Mouse (Mus musculus) ovary, postnatal 10 days (tissue): ENCODE results near the gene Cd83.

Source experiments
- DNase-seq: peaks from one replicate; pipeline ENCODE4 v3.0.0; 2022; ENCODE audit warnings: low spot score

Gene Cd83

DNA sequence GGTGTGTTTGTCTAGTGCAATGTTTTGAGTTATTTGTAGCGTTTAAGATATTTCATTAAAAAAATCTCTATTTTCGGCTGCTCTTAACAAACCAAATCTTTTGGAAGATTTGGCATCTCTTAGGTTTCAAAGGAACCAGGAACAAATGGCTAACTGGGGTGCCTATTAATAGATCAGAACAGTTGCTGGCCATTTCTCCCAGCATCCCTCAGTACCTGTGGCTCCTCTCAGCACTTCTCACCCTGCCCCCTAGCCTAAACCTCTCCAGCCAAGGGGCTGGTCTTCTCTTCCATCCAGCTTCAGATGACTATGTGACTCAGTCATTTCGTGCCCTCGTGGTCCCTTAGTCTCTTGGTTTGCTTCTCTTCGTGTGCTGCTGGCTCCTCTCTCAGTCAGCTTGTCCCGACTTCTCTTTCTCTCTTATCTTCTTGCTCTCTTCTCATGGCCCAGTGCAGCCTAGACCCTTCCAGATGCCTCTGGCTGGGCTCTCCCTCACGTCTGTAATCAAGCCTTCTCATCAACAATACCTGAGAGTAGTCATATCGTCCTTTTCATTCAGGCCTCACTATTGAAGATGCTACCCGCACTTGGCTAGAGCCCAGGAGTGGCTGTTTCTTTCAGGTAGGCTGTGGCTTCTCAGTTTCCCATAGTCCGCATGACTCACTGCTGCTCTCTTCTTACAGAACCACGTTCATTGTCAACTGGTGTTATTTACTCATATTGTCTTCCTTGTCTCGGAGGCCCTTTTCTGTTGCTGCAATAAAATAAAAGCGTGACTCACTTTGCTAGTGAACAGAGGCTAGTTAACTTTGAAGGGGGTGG, 9.8 kb upstream of the Cd83 start:
- no peak for DNase-seq

DNA sequence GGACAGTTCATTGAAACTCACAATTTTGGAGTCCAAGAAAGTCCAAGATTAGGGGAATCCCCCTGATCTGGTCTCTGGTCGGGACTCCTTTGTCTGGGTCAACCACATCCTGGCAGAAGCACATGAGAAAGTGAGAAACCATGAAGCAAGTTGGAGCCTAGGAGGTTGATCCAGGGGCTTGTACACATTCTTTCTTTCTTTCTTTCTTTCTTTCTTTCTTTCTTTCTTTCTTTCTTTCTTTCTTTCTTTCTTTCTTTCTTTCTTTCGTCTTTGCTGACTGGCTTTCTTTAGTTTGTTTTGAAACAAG, 9.2 kb upstream of the Cd83 start:
- DNase-seq: no peak

DNA sequence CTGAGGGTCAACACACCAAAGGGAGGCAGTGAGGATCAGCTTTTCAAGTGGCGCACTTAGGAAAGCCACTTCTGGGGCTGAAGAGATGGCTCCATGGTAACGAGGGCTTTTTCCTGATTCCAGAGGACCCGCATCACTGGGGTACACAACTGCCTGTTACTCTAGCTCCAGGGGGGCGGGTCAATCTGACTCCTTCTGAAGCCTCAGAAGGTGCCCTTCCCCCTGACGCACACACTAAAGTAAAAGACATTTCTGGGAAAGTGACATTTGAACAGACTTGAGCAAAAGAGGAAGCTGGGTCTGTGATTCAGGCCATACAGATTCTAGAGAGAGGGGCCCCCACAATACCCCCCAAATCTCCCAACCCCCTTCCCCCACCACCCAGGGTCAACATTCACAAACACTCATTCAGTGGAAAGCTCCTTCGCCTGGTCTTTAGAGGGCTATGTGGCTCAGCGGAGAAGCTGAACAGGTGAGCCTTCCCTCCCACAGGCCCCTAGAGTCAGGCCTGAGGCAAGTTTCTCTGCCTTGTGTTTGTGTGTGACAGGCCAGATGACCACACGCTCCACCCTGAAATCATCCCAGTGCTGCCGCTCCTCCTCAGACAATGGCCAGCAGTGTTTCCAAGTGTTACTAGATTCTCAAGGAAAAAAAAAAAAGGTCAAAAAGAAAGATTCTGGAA, 7.1 kb upstream of the Cd83 start:
- DNase-seq: no peak

DNA sequence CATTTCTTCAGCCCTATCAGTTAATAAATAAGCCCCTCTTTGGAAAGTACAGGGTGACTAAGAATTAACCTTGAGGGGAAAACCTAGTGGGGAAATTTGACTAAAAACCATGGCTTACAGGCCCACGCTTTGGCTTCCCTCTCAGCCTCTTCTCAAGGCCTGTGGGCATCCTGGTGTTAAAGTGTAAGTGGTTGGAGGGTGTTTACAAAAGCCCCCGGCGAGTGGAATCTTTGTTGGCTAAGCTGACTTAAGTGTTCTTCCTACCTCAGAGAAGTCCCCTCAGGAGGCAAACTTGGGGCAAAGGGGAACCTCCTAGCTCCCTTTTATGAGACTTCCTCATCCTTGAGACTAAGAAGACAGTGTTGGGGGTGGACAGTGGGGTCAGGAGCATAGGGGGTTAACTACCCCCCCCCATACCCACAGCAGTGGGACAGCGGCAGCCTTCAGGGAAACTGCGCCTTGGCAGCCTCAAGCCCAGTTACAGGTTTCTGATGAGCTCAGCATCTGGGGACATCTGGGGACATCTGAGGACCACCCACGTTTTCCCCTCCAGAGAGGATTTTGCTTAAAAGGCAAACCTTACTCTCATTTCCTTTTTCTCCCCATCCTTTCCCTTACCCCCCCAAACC, 6.4 kb upstream of the Cd83 start:
- no peak for DNase-seq

DNA sequence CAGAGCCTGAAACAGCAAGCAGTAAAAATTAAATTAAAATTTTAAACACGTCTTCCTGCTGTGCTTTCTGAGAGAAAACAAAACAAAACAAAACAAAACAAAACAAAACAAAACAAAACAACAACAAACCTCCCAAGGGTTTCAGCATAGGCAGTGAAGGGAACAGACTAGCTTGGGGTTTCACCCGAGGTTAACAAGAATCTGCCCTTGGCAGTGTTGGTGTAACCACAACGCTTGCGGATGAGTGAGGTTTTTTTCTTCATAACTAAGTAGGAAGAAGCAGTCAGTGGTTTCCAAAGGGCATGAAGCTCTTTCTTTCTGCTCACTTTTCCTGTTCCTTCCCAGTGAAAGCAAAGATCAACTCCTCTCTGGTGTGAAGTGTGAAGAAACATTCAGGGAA, 5.6 kb upstream of the Cd83 start:
- DNase-seq: no peak

DNA sequence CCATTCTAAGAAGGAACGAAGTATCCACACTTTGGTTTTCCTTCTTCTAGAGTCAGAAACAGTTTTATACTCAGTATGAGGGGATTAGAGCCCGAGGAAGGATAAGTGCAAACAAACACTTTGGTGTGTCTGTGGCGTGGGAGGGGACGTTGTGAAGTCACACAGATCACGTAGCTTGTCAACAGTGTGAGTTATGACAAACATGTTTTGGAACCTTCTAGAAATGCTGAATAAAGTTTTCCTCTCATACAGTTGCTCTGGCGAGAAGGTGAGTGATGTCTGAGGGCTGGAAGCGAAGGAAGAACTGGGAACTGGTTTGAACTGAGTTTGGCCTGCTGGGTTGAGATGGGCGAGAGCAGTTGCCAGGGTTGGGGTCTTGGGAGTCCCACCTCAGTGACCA, 4.5 kb upstream of the Cd83 start:
- no peak for DNase-seq

DNA sequence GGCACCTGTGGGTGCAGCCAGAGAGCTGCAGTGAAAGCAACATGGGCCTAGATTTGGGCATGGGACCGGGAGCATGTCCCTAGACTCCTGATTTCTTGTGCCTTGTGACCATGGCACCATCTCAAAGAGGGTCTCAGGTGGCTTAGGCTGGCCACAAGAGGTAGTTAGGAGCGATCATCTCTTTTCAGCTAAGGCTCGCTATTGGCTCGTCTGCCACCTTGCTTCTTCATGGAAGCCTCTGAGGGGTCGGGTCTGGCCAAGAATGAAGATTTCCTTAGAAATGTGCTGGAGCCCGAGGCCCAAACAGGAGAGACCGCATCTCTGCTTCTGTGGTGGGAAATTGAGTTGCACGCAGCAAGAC, 1.1 kb downstream of the Cd83 start:
- no peak for DNase-seq

DNA sequence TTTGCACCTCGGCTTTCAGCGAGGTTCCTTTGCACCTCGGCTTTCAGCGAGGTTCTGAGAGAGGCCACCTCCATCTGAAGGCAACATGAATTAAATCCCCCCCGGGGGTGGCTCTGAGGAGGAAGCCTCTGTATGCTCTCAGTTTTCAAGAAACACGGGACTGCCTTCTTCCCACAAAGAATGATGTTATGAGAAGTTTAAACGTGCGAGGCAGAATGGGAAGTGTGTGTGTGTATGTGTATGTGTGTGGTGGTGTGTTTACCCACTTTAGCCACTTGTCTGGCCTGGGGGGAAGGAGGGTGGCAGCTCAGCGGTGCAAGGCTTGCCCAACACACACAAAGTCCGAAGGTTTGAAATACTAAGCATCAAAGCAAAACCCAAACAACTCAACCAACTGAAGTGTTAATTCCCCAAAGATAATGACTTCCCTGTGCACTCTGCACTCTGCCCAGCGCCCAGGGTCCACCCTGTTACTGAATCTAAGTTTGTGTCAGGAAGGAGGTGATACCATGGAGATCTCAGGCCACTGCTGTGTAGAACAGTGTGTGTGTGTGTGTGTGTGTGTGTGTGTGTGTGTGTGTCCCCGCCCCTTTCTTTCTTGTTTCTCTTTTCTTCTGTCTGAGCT, 1.7 kb downstream of the Cd83 start:
- DNase-seq: no peak

DNA sequence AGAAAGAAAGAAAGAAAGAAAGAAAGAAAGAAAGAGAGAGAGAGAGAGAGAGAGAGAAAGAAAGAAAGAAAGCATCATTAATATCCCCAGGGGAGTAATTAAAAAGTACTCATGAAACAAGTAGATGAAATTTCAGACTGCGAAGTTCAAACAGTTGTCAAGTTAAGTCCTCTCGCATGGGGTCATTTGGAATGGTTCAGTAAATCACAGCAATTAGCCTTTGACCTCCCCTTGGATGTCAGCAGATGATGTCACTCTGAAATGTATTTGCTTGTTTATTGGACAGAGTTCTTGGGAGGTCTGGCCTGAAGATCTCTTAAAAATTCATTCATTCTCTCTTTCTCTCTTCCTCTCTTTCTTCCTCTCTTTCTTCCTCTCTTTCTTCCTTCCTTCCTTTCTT, 2.7 kb downstream of the Cd83 start:
- no peak for DNase-seq

DNA sequence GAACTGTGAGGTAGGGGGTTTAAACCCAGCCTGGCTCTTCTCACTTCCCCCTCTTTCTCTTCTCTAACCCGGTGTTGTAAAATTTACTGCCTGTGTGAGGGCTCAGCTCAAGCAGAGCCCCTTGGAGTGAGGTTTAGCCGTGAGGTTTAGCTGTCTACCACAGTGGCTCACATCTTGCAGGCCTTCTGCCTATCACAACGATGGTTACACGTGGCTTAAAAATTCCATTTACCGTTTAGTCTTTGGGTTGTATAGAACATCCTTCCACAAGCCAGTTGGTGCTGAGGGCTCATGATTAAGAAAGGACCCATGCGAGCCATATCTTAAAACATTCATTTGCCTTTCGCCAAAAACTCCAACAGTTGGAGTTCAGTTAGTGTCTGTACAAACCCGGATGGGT, 3.5 kb downstream of the Cd83 start:
- DNase-seq: no peak

DNA sequence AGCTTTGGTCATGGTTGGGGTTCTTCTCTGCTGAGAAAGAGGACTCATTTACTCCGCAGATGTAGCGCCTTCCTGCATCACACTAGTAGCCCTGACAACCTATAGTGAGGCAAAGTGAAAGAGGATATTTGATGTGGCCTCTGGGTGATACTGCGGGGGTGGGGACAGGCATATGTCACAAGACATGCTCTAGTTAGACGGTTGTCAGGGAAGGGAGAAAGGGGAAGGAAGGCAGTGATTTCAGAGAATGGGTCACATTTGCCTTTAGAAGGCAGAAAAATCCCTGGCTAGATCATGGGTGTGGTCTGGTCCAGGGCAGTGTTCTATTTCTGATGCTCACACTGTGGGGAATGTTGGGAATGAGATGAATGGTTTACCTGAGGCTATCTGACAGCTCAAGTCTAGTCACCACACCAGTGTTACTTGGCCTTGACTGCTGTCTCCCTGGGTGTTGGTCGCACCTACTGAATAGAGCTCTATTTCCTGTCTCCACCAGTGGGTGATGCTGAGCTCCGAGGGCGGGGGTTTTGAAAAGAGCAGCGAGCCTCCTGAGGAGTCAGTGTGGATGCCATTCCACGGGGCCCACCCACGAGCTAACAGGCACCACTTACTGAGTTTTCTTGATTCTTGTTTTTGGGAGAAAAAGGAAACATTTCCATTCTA, 4.5 kb downstream of the Cd83 start:
- no peak for DNase-seq

DNA sequence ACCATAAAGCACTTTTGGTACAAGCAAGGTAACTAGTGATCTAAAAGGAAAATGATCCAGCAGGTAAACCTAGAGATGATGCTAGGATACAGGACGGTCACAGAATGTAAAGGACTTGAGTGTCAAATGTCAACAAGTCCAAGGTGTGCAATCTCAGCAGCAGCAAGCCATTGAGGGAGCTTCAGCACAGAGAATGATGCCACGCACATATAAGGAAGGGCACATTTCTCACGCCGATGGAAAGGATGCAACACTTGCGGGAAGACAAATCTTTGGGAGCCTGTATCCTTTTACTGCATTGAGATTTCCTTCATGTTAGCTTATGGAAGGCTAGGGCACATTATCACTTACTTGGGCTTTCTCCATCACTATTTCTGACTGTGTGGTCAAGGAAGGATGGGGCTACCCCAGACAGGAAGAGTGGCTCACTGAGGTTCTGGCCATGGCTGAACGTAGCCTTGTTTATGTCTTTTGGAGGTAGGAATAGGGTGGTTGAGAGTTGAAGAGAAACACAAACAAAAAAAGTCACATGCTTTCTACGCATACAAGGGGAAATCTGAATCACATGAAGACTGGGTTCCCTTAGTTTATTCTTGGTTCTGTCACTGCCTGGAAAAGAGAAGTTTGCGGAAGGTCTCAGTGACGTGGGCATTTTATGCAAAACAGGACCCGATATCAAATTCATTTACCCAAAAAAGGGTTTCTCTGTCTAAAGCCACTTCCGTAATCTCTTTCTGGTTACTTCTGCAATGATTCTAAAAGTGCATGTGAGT, 5.8 kb downstream of the Cd83 start:
- DNase-seq: no peak

DNA sequence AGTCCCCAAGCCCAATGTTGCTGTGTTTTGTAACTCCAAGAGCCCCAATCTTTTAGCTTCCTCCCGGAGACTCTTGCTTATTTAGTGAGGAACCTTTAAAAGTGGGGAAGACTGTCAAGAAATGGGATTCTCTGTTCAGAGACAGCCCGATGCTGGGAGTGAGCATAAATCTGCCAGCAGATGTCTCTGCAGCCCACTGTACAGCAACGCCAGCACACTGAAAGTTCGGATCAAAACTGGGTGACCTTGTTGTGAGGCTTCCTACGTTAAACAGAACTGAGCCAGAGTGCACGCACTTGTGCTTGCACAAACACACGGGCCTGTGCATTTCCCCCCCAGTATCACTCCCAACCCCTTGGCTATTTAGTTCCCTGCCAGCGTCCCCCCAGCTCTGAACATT, 10.8 kb downstream of the Cd83 start:
- DNase-seq: no peak

DNA sequence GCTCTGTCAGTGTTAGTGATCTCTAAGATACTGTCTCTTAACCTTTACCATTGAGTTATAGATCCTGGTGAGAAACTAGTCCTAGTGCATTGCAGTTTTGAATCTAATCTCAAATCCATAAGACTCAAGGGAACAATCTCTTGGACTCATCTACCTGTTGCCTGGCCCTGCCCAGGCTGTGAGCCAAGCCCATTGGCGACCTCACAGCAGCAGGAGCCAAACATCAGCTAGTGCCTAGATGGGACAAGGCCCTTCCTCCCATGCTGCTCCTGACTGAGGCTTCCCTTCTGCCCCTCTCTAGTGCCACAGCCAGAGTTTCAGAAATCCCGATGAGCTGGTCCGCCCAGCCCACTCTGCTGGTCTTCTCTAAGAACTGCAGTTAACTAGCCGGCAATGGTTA, 14.1 kb downstream of the Cd83 start:
- no peak for DNase-seq

DNA sequence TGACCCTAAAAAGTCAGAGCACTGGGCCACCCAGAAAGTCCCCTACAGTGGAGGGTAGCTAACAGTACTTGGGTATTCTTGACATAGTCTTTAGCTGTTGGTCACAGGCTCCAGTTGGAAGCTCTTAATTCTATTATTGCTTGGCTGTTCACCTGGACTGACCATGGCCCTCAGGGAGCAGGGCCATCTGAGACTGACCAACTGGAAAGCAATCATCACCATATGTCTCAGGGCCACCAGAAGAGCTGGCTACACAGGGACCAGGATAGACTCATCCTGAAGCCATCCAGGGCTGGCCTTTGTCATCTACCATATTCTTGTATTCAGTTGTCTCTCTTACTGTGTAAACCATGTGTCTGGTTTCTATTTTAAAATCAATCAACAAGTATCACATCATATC, 15.6 kb downstream of the Cd83 start:
- no peak for DNase-seq

DNA sequence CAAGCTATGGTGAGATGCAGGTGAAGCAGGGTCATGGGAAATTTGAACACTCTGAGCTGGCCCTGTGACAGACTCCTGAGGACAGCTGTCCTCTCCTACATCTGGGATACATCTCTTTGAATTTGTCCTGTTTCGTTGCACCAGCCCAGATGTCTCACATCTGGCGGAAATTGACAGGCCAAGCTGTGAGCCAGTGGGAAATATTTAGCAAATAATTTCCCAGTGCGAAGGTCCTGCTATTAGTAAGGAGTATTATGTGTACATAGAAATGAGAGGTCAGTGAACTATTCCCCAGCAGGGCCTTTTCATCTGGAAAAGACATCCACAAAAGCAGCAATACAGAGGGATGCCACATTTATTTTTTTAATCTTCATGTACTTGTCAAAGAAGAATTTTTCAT, 17.4 kb downstream of the Cd83 start:
- no peak for DNase-seq

DNA sequence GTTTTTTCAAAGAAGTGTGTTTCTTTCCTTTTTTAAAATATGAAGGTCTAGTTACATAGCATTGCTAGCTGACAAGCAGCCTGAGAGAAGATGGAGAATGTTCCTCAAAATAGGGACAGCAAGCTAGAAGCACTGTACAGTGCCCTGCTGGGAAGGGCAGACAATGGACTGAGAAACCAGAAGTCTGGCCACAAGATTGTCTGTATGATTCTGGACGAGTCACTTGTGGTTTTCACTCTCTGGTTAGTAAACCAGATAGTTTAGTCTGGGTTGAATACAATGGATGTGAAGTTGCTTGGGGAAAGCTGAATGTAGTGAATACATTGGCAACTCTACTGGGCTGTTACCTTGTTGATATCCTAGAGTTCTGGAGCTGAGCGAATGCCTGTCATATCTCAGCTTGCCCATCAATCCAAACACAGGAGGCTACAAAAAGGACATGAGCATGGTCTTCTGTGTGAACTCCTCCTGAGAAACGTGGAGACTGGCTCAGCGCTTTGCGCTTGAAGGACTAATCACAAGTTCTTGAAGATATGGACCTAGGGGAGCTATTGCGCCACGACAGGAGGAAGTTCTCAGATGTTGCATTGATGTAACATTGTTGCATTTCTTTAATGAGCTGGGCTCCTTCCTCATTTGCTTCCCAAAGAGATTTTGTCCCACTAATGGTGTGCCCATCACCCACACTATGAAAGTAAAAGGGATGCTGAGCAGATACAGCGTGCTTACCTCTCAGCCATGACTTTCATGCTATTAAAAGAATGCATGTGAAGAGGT, 18.0 kb downstream of the Cd83 start:
- DNase-seq: no peak

DNA sequence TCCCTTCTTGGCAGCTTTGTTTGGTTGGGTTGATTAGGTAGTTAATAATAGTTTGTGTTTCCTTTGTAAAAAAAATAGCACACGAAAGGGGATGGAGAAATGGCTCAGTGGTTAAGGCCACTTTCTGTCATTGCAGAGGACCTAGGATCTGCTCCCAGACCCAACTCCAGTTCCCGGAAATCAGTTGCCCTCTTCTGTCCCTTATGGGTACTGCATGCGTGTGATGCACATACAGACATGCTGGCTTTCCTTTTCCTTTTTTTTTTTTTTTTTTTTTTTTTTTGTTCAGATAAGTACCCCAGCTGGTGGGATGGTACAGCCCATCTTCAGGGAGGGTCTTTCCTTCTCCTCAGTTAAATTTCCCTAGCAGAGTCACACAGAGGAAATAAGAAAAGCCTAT, 20.1 kb downstream of the Cd83 start:
- DNase-seq: no peak

DNA sequence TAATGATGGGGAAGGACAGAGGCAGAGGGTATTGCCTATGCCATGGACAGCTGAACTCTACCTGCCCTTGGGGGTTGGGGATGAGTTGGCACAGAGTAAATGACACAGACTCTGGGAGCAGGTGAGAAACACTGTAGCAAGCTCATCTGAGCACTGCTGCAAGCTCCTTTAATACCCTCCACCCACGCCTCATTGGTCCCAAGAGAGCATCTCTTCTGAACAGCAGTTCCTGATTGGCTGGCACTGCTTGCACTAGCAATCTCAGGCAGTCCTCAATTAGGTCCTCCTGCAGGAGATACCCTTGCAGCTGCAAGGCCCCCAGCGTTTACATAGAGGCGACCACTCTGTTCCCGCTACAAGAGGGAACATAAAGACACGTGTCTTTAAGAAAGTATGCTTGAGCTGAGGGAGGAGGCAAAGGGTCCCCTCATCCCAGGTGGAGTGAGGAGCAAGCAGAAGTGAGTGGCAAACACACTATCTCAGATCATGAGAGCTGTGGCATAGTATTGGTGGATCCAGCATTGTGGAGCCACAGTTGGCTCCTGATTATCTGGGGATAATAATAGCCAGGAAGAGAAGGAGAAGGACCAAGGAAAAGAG, 20.7 kb downstream of the Cd83 start:
- DNase-seq: no peak

DNA sequence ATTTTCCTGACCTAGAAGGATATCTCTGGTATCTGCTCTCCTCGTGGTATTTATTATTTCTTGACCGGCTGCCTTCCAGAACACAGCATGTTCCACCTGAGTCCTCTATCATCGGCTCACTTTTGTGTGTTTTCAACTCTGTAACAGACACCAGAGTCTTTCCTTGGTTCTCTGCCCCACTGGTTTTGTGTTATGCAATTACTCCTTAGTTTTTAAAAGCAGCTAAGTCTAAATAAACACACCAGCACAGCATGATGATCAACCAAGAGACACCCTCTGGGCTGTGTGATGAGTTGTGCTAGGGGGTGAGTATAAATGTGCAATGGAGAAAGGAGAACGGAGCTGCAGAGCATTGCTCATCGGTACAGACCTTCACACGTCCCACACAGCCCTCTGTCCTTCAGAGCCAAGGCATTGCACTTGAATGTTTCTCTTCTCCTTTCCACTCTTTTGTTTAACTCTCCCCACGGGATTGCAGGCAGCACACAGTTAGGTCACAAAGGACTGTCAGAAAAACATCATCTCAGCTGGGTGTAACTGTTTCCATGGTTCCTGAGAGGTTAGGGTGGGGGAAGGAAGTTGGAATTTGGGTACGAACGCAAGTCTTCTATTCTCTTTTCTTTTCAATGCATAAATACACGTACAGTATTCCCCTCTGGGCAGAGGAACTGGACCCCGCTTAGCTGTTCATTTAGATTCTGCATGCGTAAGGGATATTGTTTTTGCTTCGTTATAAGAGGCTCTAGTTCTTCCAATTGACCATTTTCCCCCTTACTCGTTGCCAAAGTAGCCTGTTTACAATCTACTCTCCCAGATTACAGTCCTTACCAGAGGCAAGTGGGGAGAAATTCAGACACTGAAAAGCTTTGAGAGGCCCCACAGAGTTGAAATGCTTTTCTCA, 22.0 kb downstream of the Cd83 start:
- DNase-seq: no peak
